In genomic region chr3:85855947-85856346, GRCm38 (mm10) we compare ENCODE assay signal across 29 mouse cellular contexts. TPM values are rescaled to one million over a fixed set of nuclear protein-coding genes. Genes with fewer than 3 reads are reported as not detected.
DNase-seq lines count a peak whose midpoint lies in the region; ATAC-seq lines count a peak whose summit lies in the region.
"Had no signal": no experiment of that assay in that cellular context is flagged by ENCODE, and none has a peak within 500 bp of the region (broad histone marks: within the 10 kb centered on the region; RNA-seq: fewer than 3 reads in every experiment).

No protein-coding gene starts in this region.

- peak; percentile 80 for DNase-seq in heart, embryonic 10.5 days (ENCODE audit: low spot score)
- no peak for DNase-seq in heart, postnatal 25 days (ENCODE audit: low spot score)
- no peak for DNase-seq in liver, embryonic 11.5 days (ENCODE audit: low spot score)
- no peak for DNase-seq in right cerebral cortex, adult 18-20 months
- DNase-seq in spleen, adult 12 weeks (ENCODE audit: low spot score): no peak
- DNase-seq: adrenal gland, adult 2 months; cerebellum, adult 11 months; cerebellum, adult 9-10 months; cerebellum, postnatal 36 days; gastrocnemius, postnatal 10 days; kidney, adult 9 months; kidney, postnatal 10 days; layer of hippocampus, adult 9-11 months; lung, postnatal 4 days; midbrain, embryonic 14.5 days; right cerebral cortex, postnatal 4 days; thymus, postnatal 4 days had no signal

- H3K27ac ChIP-seq in heart, embryonic 10.5 days: no peak overlapping the region
- H3K27ac ChIP-seq in liver, embryonic 11.5 days (ENCODE audit: low read depth, low read length): no peak overlapping the region
- H3K27ac ChIP-seq in liver, embryonic 15.5 days (replicated peaks): no peak overlapping the region
- H3K27ac ChIP-seq: hindbrain, embryonic 14.5 days had no signal

- WGBS in heart, embryonic 10.5 days: 78% methylated on average over 5 of the region's 5 CpGs
- 69% methylated on average over 5 of the region's 5 CpGs for whole genome bisulfite sequencing in liver, embryonic 11.5 days
- WGBS in liver, embryonic 15.5 days (ENCODE audit: insufficient replicate concordance): 54% methylated on average over 5 of the region's 5 CpGs

- no peak overlapping the region for H3K4me2 ChIP-seq in liver, embryonic 11.5 days
- no peak overlapping the region for H3K4me2 ChIP-seq in liver, embryonic 15.5 days
- H3K4me2 ChIP-seq: heart, embryonic 11.5 days; hindbrain, embryonic 14.5 days had no signal

- peaks cover 13% of the 10 kb centered on the region for H3K4me1 ChIP-seq in heart, embryonic 10.5 days
- H3K4me1 ChIP-seq in liver, embryonic 11.5 days (replicated peaks; ENCODE audit: control insufficient read depth, insufficient read depth, low read length): peaks cover 11% of the 10 kb centered on the region
- peaks cover 32% of the 10 kb centered on the region for H3K4me1 ChIP-seq in liver, embryonic 15.5 days (replicated peaks)

- no peak overlapping the region for H3K4me3 ChIP-seq in heart, embryonic 10.5 days
- H3K4me3 ChIP-seq in liver, embryonic 11.5 days (ENCODE audit: low read depth, low read length): no peak overlapping the region
- no peak overlapping the region for H3K4me3 ChIP-seq in liver, embryonic 15.5 days (replicated peaks)

- H3K9ac ChIP-seq in liver, embryonic 11.5 days (ENCODE audit: low read depth, low read length): no peak overlapping the region
- H3K9ac ChIP-seq in liver, embryonic 15.5 days: no peak overlapping the region
- H3K9ac ChIP-seq: hindbrain, embryonic 14.5 days had no signal

- H3K36me3 ChIP-seq in heart, embryonic 10.5 days: no peaks in the 10 kb centered on the region
- H3K36me3 ChIP-seq in liver, embryonic 11.5 days (ENCODE audit: control insufficient read depth, insufficient read depth, low read length): no peaks in the 10 kb centered on the region
- no peaks in the 10 kb centered on the region for H3K36me3 ChIP-seq in liver, embryonic 15.5 days (replicated peaks)

- H3K27me3 ChIP-seq in heart, embryonic 10.5 days (ENCODE audit: insufficient read depth, poor library complexity, severe bottlenecking): no peaks in the 10 kb centered on the region
- H3K27me3 ChIP-seq in liver, embryonic 11.5 days (replicated peaks; ENCODE audit: control insufficient read depth, insufficient read depth, low read length): no peaks in the 10 kb centered on the region
- H3K27me3 ChIP-seq in liver, embryonic 15.5 days: no peaks in the 10 kb centered on the region

- intact Hi-C loops in heart, postnatal 25 days (cut with DNase I): no loop called here

- peak; percentile 84 for ATAC-seq in liver, embryonic 11.5 days (replicated peaks; ENCODE audit: low FRiP score)
- ATAC-seq in liver, embryonic 15.5 days (ENCODE audit: insufficient read depth): peak; percentile 78
- ATAC-seq in CD4-positive, CD25-positive, alpha-beta regulatory T cell, adult 4 months: no peak
- ATAC-seq: activated CD4-positive, CD25-positive, alpha-beta regulatory T cell, adult 4 months; intestine, postnatal 0 days; lung, postnatal 0 days had no signal

- no peaks in the 10 kb centered on the region for H3K9me3 ChIP-seq in heart, embryonic 10.5 days
- no peaks in the 10 kb centered on the region for H3K9me3 ChIP-seq in liver, embryonic 11.5 days (ENCODE audit: control insufficient read depth, low read length)
- no peaks in the 10 kb centered on the region for H3K9me3 ChIP-seq in liver, embryonic 15.5 days (replicated peaks)

RNA-seq across cellular contexts. Expression of gene Glt28d2, which starts 31.4 kb away (rescaled TPM):
- 0.72 and 0.78 TPM in 2 replicates for polyA plus RNA-seq in heart, embryonic 10.5 days (2016; fragmentation: Nextera tagmentation; extraction: Ambion mirVana)
- 1 to 10 TPM; 3.9 to 5.0 TPM for total RNA-seq in heart, postnatal 25 days (2021)
- 0.08 and 0.18 TPM in 2 replicates for polyA plus RNA-seq in liver, embryonic 11.5 days (2014; fragmentation: Nextera tagmentation; extraction: Ambion mirVana)
- polyA plus RNA-seq in liver, embryonic 15.5 days (2015; fragmentation: Nextera tagmentation; extraction: Ambion mirVana): 0.15 and 0.28 TPM in 2 replicates
- 1 to 10 TPM; 3.1 to 6.1 TPM for polyA plus RNA-seq in CD4-positive, CD25-positive, alpha-beta regulatory T cell, adult 4 months (2017; shearing (Covaris generic))
- total RNA-seq: granulocyte monocyte progenitor cell, adult 5-6 weeks; monocyte, adult 5-6 weeks had no signal

RNA-seq across cellular contexts. Expression of gene Gm37240, which starts 31.4 kb away (rescaled TPM):
- polyA plus RNA-seq in heart, embryonic 10.5 days (2016; fragmentation: Nextera tagmentation; extraction: Ambion mirVana): 2.7 and 3.0 TPM in 2 replicates
- 10 to 100 TPM; 38.8 to 39.2 TPM for total RNA-seq in heart, postnatal 25 days (2021)
- polyA plus RNA-seq in liver, embryonic 11.5 days (2014; fragmentation: Nextera tagmentation; extraction: Ambion mirVana): 0.47 and 1.6 TPM in 2 replicates
- polyA plus RNA-seq in liver, embryonic 15.5 days (2015; fragmentation: Nextera tagmentation; extraction: Ambion mirVana): 0.24 and 0.79 TPM in 2 replicates
- polyA plus RNA-seq in CD4-positive, CD25-positive, alpha-beta regulatory T cell, adult 4 months (2017; shearing (Covaris generic)): 1 to 10 TPM; 3.6 to 5.5 TPM
- total RNA-seq: granulocyte monocyte progenitor cell, adult 5-6 weeks; hematopoietic stem cell, adult 5-6 weeks; monocyte, adult 5-6 weeks had no signal
- polyA plus RNA-seq: neural tube, embryonic 14.5 days; testis, adult 2 months had no signal

RNA-seq across cellular contexts. Expression of gene Fam160a1, which starts 38.9 kb away (rescaled TPM):
- 1.7 and 2.1 TPM in 2 replicates for polyA plus RNA-seq in heart, embryonic 10.5 days (2016; fragmentation: Nextera tagmentation; extraction: Ambion mirVana)
- total RNA-seq in heart, postnatal 25 days (2021): 10 to 100 TPM; 55.9 to 58.9 TPM
- polyA plus RNA-seq in liver, embryonic 11.5 days (2014; fragmentation: Nextera tagmentation; extraction: Ambion mirVana): 0.47 and 0.60 TPM in 2 replicates
- polyA plus RNA-seq in liver, embryonic 15.5 days (2015; fragmentation: Nextera tagmentation; extraction: Ambion mirVana): 0.28 and 0.30 TPM in 2 replicates
- 1 to 10 TPM; 3.8 to 8.0 TPM for polyA plus RNA-seq in CD4-positive, CD25-positive, alpha-beta regulatory T cell, adult 4 months (2017; shearing (Covaris generic))
- total RNA-seq: granulocyte monocyte progenitor cell, adult 5-6 weeks; hematopoietic stem cell, adult 5-6 weeks had no signal
